Mouse (Mus musculus) Muller cell, postnatal 12 days (primary cell): ENCODE results near the gene Trappc12.
"Not testable (repeated sequence)": the region's sequence is repeated elsewhere in the genome, so short reads cannot be mapped to it uniquely, and the experiment has no call there.

ENCODE experiments used
- DNase-seq: peaks from one replicate; pipeline ENCODE4 v3.0.0-alpha.2; 2015; ENCODE audit errors: inconsistent ontology term

The Trappc12 gene

GRCm38 (mm10) chr12:28733520-28734245 is 16.6 kb downstream of the Trappc12 start:
- not testable (repeated sequence) for DNase-seq

- DNase-seq, result no peak
Measured at GRCm38 (mm10) chr12:28732631-28733030, 17.6 kb downstream of the Trappc12 start.

GRCm38 (mm10) chr12:28727061-28727460 is 23.2 kb downstream of the Trappc12 start:
- no peak for DNase-seq

GRCm38 (mm10) chr12:28726204-28726603 is 24.1 kb downstream of the Trappc12 start:
- no peak for DNase-seq

GRCm38 (mm10) chr12:28724366-28724765 is 25.9 kb downstream of the Trappc12 start:
- no peak for DNase-seq

- no peak for DNase-seq
Measured at GRCm38 (mm10) chr12:28718106-28718505, 32.2 kb downstream of the Trappc12 start.

GRCm38 (mm10) chr12:28717066-28717465 is 33.2 kb downstream of the Trappc12 start:
- no peak for DNase-seq

- no peak for DNase-seq
Measured at GRCm38 (mm10) chr12:28714822-28715632, 35.2 kb downstream of the Trappc12 start.

- no peak for DNase-seq
Measured at GRCm38 (mm10) chr12:28710566-28711185, 39.6 kb downstream of the Trappc12 start.

- DNase-seq, result no peak
Measured at GRCm38 (mm10) chr12:28708154-28708553, 42.1 kb downstream of the Trappc12 start.

GRCm38 (mm10) chr12:28705204-28705603 is 45.1 kb downstream of the Trappc12 start:
- no peak for DNase-seq

- peak; percentile 51 for DNase-seq
Measured at GRCm38 (mm10) chr12:28704381-28704780, 45.9 kb downstream of the Trappc12 start.

- no peak for DNase-seq
Measured at GRCm38 (mm10) chr12:28701302-28701701, 49.0 kb downstream of the Trappc12 start.

GRCm38 (mm10) chr12:28700561-28701025 is 49.7 kb downstream of the Trappc12 start:
- DNase-seq, result peak; percentile 83

- no peak for DNase-seq
Measured at GRCm38 (mm10) chr12:28700101-28700511, 50.2 kb downstream of the Trappc12 start.

GRCm38 (mm10) chr12:28699656-28700055 is 50.6 kb downstream of the Trappc12 start:
- peak; percentile 59 for DNase-seq

GRCm38 (mm10) chr12:28699086-28699485 is 51.2 kb downstream of the Trappc12 start:
- no peak for DNase-seq

- no peak for DNase-seq
Measured at GRCm38 (mm10) chr12:28697821-28698595, 52.3 kb downstream of the Trappc12 start.

GRCm38 (mm10) chr12:28694776-28695175 is 55.5 kb downstream of the Trappc12 start:
- no peak for DNase-seq

GRCm38 (mm10) chr12:28694231-28694630 is 56.0 kb downstream of the Trappc12 start:
- DNase-seq, result no peak

GRCm38 (mm10) chr12:28693738-28694137 is 56.5 kb downstream of the Trappc12 start:
- no peak for DNase-seq
